Mouse (Mus musculus) spleen, adult 2 months (tissue): Measurements from ENCODE around the gene Ttc34.

Experiments
- CTCF ChIP-seq: fragments of 200-500 bp; IDR thresholded peaks from 2 replicates; pipeline ENCODE4 v1.5.1; 2011; ENCODE audit warnings: mild to moderate bottlenecking, inconsistent platforms; ENCODE audit not compliant: insufficient read depth, insufficient read length, insufficient replicate concordance; ENCODE audit errors: extremely low read depth
- POLR2A ChIP-seq: fragments of 200-500 bp; IDR thresholded peaks from 2 replicates; pipeline ENCODE4 v1.6.1; 2011; ENCODE audit warnings: low read depth, low read length, inconsistent platforms

GRCm38 (mm10) chr4:154827861-154828610 is 9.2 kb upstream of the Ttc34 start:
- TF ChIP-seq POLR2A (no peak), CTCF (no peak)
